Mouse (Mus musculus) embryonic facial prominence, embryonic 14.5 days (tissue): Measurements from ENCODE around the gene Akap1. TPM values are rescaled to one million over a fixed set of nuclear protein-coding genes. Genes with fewer than 3 reads are reported as not detected.

Experiments
- ATAC-seq: fragments of 200-750 bp; cut with Nextera tagmentation; 2 replicates; pipeline ENCODE4 v1.8.0; 2017; ENCODE audit warnings: low read depth, moderate number of reproducible peaks, moderate TSS enrichment
- DNase-seq: peaks from one replicate; pipeline ENCODE4 v3.0.0-alpha.2; 2015; ENCODE audit warnings: low spot score
- H3K27ac ChIP-seq: fragments of 300-500 bp; sonication (generic); replicated peaks from 2 replicates; pipeline ENCODE4 v1.5.1; 2014; ENCODE audit warnings: low read depth, mild to moderate bottlenecking, low read length, moderate library complexity
- H3K27me3 ChIP-seq: fragments of 300-500 bp; sonication (generic); replicated peaks from 2 replicates; pipeline ENCODE4 v1.6.1; 2014; ENCODE audit warnings: low read length; ENCODE audit not compliant: control insufficient read depth, insufficient read depth
- H3K36me3 ChIP-seq: fragments of 300-500 bp; sonication (generic); 2 replicates; pipeline ENCODE4 v1.6.1; 2014; ENCODE audit warnings: low read length, mixed read lengths; ENCODE audit not compliant: control insufficient read depth, insufficient read depth
- H3K4me1 ChIP-seq: fragments of 300-500 bp; sonication (generic); 2 replicates; pipeline ENCODE4 v1.6.1; 2014; ENCODE audit warnings: antibody characterized with exemption, low read length; ENCODE audit not compliant: control insufficient read depth, insufficient read depth
- H3K4me2 ChIP-seq: fragments of 300-500 bp; sonication (generic); 2 replicates; pipeline ENCODE4 v1.6.1; 2014; ENCODE audit warnings: low read depth, mild to moderate bottlenecking, low read length, moderate library complexity, mixed read lengths
- H3K4me3 ChIP-seq: fragments of 300-500 bp; sonication (generic); 2 replicates; pipeline ENCODE4 v1.5.1; 2014; ENCODE audit warnings: low read depth, mild to moderate bottlenecking, low read length
- H3K9ac ChIP-seq: fragments of 300-500 bp; sonication (generic); 2 replicates; pipeline ENCODE4 v1.6.1; 2014; ENCODE audit warnings: low read depth, mild to moderate bottlenecking, low read length, moderate library complexity, mixed read lengths
- H3K9me3 ChIP-seq: fragments of 300-500 bp; sonication (generic); 2 replicates; pipeline ENCODE4 v1.6.1; 2016; ENCODE audit warnings: low read length; ENCODE audit not compliant: control insufficient read depth
- WGBS: fragments of 180-500 bp; shearing (Covaris S2); extraction: QIAGEN DNeasy Blood & Tissue Kit; methylation state at CpG from one replicate; pipeline ENCODE4 v1.1.7; 2014; 5-methylcytosine and 5-hydroxymethylcytosine counted together
- polyA plus RNA-seq: library from polyadenylated mRNA; unstranded; fragments of >200 nt; fragmentation: Nextera tagmentation; extraction: Ambion mirVana; gene quantifications from 2 replicates; pipeline ENCODE4 v1.2.1, GENCODE M21; 2014

The Akap1 gene
- polyA plus RNA-seq, 1 experiment from 2014 or later: 28.2 TPM

DNA sequence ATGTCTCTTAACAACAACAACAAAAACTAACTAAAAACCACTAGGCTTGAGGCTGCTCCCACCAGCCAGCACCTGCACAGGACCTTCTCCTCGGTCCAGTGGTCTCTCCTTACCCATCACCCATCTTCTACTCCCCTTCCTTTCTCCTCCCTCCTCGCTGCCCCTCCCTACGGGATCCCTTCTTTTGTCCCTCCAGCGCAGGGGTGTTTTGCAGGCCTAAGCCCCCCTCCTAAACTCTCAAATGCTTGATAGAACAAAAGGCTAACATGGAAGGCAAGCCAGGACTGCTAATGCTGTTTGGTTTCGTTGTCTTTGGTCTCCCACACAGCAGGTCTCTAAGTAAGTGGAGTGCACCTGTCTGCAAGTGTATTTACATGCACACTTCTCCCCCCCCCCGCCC lies 44.1 kb downstream of the Akap1 start:
- H3K9ac ChIP-seq: no peak overlapping the region
- H3K9me3 ChIP-seq: no peaks in the 10 kb centered on the region
- H3K4me1 ChIP-seq: no peaks in the 10 kb centered on the region
- H3K27me3 ChIP-seq: peaks cover 5% of the 10 kb centered on the region; the same call in 1 of the 2 replicates
- ATAC-seq: no peak
- no peaks in the 10 kb centered on the region for H3K36me3 ChIP-seq
- 0 out of 2 replicates have a peak overlapping the region, but pooled peaks have one; percentile 24 for H3K4me2 ChIP-seq
- no peak for DNase-seq
- no peak overlapping the region for H3K4me3 ChIP-seq
- no peak overlapping the region for H3K27ac ChIP-seq
- WGBS: 23% methylated on average over 6 of the region's 6 CpGs

DNA sequence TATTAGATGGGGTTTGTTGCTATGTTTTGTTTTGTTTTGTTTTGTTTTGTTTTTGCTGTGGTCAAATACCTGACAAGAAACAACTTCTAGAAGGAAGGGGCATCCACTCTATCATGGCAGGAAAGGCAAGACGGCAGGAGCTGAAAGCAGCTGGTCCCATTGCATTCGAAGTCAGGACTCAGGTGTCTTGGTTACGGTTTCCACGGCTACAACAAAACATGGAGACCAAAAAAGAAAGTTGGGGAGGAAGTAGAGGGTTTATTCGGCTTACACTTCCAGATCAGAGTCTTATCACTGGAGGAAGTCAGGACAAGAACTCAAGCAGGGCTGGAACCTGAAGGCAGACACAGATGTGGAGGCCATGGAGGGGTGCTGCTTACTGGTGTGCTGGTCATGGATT lies 47.3 kb downstream of the Akap1 start:
- H3K4me2 ChIP-seq: no peak overlapping the region
- DNase-seq (no peak), ATAC-seq (no peak)
- no peaks in the 10 kb centered on the region for H3K27me3 ChIP-seq
- 74% methylated on average over 5 of the region's 5 CpGs for WGBS
- no peaks in the 10 kb centered on the region for H3K36me3 ChIP-seq
- H3K27ac ChIP-seq: no peak overlapping the region
- no peak overlapping the region for H3K9ac ChIP-seq
- H3K9me3 ChIP-seq: no peaks in the 10 kb centered on the region
- no peaks in the 10 kb centered on the region for H3K4me1 ChIP-seq
- H3K4me3 ChIP-seq: no peak overlapping the region

DNA sequence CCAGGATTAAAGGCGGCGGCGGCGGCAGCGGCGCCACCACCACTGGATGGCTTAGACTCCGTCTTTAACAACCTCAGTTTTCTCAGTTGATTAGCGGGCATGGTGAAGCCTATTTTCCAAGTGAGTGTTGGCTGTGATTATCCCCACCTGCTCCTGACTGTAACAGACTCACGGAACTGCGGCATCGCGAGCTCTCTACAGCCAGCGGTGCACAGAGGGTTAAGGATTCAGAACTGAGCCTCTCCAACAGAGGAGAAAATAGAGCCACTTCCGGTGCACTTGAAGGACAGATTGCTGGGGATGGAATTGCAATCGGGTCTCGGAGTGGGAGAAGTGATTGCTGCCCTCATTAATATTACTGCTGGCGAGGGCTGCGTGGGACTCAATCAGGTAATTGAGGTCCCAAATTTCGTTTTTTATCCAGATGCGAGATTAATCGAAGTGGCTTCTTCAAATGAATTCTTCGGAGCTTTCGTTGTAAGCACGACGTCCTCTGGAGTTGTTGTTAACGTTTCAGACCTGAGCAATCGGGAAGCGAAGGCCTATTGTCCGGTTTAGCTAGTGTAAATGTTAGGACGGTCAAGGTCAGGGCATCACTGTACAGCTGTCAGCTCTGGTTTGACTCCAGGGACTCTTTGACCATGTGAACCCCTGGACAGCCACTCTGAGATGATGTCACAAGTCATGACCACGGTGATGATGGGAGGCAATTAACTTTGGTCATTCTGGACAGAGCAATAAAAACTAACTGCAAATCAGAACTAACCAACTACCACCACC lies 61.0 kb downstream of the Akap1 start:
- Histone ChIP-seq H3K9ac (peak overlapping the region; percentile 32), H3K9me3 (no peaks in the 10 kb centered on the region), H3K4me2 (peak overlapping the region; percentile 50), H3K4me3 (peak overlapping the region; percentile 15), H3K4me1 (0 out of 2 replicates have a peak, but pooled peaks cover 5% of the 10 kb centered on the region), H3K27ac (no peak overlapping the region), H3K36me3 (no peaks in the 10 kb centered on the region), H3K27me3 (no peaks in the 10 kb centered on the region)
- DNase-seq (peak; percentile 46), ATAC-seq (no peak)
- 49% methylated on average over 31 of the region's 31 CpGs for WGBS

DNA sequence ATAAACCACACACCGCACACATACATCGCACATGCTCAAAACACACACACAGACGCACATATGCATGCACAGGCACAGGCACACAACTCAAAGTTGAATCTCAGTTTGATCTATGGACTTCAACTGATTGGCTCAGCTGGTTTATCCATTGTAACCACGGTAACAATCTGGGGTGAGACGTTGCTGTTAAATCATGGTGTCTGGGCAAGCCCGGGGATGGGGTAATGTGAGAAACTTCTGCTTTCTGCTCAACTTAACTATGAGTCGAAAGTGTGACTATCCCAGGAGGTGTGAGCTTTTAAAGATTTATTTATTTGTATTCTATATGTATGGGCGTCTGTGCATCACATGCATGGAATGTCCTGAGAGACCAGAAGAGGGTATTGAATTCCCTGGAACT lies 68.2 kb downstream of the Akap1 start:
- H3K4me1 ChIP-seq: no peaks in the 10 kb centered on the region
- H3K27me3 ChIP-seq: no peaks in the 10 kb centered on the region
- H3K9ac ChIP-seq: no peak overlapping the region
- no peak overlapping the region for H3K27ac ChIP-seq
- WGBS: 87% methylated on average over 8 of the region's 8 CpGs
- H3K4me2 ChIP-seq: no peak overlapping the region
- no peak for DNase-seq
- no peaks in the 10 kb centered on the region for H3K9me3 ChIP-seq
- no peak overlapping the region for H3K4me3 ChIP-seq
- no peak for ATAC-seq
- no peaks in the 10 kb centered on the region for H3K36me3 ChIP-seq

DNA sequence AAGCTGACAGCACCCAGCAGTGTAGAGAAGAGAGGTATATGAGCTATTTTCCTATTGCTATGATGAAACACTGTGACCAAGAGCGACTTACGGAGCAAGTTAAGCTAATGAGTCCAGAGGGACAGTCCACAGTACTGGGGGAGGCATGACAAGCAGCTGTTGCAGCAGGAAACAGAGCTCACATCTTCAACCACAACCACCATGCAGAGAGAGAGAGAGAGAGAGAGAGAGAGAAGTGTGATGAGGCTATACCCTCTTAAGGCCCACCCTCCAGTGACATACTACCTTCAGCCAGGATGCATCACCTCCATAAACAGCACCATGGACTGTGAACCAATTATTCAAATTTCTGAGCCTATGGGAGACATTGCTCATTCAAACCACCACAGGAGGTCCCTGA lies 74.5 kb downstream of the Akap1 start:
- Histone ChIP-seq H3K27me3 (no peaks in the 10 kb centered on the region), H3K4me1 (no peaks in the 10 kb centered on the region), H3K9ac (no peak overlapping the region), H3K27ac (no peak overlapping the region), H3K4me2 (no peak overlapping the region), H3K9me3 (no peaks in the 10 kb centered on the region), H3K36me3 (no peaks in the 10 kb centered on the region), H3K4me3 (no peak overlapping the region)
- ATAC-seq: no peak
- DNase-seq: no peak
- WGBS: 67% methylated on average over 2 of the region's 2 CpGs

DNA sequence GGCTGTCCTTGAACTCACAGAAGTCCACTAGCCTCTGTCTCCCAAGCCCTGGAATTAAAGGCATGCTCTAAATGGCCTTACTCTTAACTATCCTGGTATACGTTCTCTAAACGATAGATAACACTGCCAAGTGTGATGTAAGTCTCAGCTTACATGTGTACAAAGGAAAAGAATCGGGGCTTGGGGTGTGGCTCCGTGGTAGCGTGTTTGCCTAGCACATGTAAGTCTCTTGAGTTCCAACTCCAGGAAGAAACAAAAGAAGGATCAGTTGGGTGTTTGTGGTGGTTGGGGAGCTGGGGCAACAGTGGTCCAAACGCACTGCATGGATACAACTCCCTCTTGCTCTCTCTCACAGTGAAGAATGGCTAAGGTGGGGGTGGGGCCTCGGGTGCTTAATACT lies 77.6 kb downstream of the Akap1 start:
- H3K4me2 ChIP-seq: no peak overlapping the region
- peak; percentile 32 for DNase-seq
- no peak overlapping the region for H3K27ac ChIP-seq
- no peak overlapping the region for H3K4me3 ChIP-seq
- no peaks in the 10 kb centered on the region for H3K36me3 ChIP-seq
- no peaks in the 10 kb centered on the region for H3K27me3 ChIP-seq
- no peak overlapping the region for H3K9ac ChIP-seq
- ATAC-seq: no peak
- no peaks in the 10 kb centered on the region for H3K9me3 ChIP-seq
- H3K4me1 ChIP-seq: no peaks in the 10 kb centered on the region
- WGBS: 70% methylated on average over 7 of the region's 7 CpGs

DNA sequence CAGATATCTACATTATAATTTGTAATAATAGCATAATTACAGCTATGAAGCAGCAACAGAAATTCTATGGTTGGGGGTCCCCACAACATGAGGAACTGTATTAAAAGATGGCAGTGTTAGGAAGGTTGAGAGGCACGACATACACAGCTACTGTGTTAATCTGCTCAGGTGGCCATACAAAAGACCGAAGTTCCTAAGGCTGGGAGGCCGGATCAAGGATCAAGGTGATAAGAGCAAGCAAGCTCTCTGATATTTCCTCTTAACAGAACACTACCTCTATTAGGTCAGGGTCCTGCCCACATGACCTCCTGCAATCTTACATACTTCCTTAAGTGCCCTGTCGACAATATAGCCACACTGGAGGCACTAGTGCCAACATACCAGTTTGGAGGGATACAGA lies 80.9 kb downstream of the Akap1 start:
- DNase-seq: no peak
- WGBS: 83% methylated on average over 4 of the region's 4 CpGs
- no peak for ATAC-seq

DNA sequence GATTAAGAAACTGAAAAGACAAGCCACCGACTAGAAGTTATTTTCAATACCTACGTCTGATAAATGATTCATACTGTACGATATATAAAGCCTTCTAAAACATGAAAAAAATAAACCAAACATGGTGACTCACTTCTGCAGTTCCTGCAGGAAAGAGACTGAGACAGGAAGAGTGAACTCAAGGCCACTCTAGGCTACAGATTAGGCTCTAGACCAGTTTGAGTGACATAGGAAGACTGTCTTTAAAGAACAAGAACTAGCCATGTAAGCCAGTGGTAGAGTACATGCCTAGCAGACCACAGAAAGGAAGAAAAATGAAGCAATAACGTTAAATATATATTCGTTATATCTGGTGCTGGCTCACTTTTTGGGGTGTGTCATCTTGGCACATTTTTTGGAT lies 81.9 kb downstream of the Akap1 start:
- Histone ChIP-seq H3K36me3 (no peaks in the 10 kb centered on the region), H3K4me2 (no peak overlapping the region), H3K9me3 (no peaks in the 10 kb centered on the region), H3K27me3 (no peaks in the 10 kb centered on the region), H3K27ac (no peak overlapping the region), H3K9ac (no peak overlapping the region), H3K4me1 (no peaks in the 10 kb centered on the region), H3K4me3 (no peak overlapping the region)
- DNase-seq: no peak
- WGBS: 86% methylated on average over 5 of the region's 5 CpGs
- ATAC-seq: no peak

More for the DNA sequence above, 80.9 kb downstream of the Akap1 start:
- H3K27me3 ChIP-seq: no peaks in the 10 kb centered on the region
- no peak overlapping the region for H3K4me3 ChIP-seq
- H3K4me2 ChIP-seq: no peak overlapping the region
- no peaks in the 10 kb centered on the region for H3K36me3 ChIP-seq
- no peaks in the 10 kb centered on the region for H3K4me1 ChIP-seq
- no peak overlapping the region for H3K27ac ChIP-seq
- no peak overlapping the region for H3K9ac ChIP-seq
- no peaks in the 10 kb centered on the region for H3K9me3 ChIP-seq
